Mouse (Mus musculus): ENCODE data around the gene Abca1. TPM values are rescaled to one million over a fixed set of nuclear protein-coding genes. Genes with fewer than 3 reads are reported as not detected.

The Abca1 gene
- polyA plus RNA-seq, 1 experiment from 2014 or later = 6.1 TPM

DNA sequence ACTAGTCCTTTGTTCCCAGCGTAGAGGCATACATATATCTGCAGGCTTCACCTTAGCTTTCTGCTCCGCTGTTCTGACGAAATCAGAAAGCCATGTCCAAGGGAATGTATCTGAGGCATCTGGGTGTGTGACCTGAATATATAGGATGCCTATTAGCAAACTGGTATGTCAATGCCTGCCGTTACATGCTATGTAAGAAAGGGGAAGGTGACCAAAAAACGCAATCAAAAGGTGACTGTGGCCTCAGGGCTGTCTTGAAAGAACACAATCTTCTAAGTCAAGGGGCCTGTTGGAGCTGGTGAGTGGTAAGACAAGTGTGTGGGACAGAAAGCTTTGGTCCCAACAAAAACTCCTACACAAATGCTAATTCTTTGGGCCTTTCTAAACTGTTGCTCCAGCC, 28.2 kb downstream of the Abca1 start:
- no peak overlapping the region for H3K4me3 ChIP-seq
- H3K36me3 ChIP-seq (ENCODE audit: poor library complexity, severe bottlenecking) = peaks cover 38% of the 10 kb centered on the region
- no peaks in the 10 kb centered on the region for H3K9me3 ChIP-seq (replicated peaks)
- no peak overlapping the region for H3K27ac ChIP-seq
- WGBS = 94% methylated on average over 5 of the region's 5 CpGs
- no peaks in the 10 kb centered on the region for H3K4me1 ChIP-seq
- no peak overlapping the region for H3K9ac ChIP-seq
- no peak overlapping the region for H3K4me2 ChIP-seq
- no peak for ATAC-seq
- no peaks in the 10 kb centered on the region for H3K27me3 ChIP-seq

GRCm38 (mm10) chr4:53130622-53131517, 28.8 kb downstream of the Abca1 start:
- WGBS = 49% methylated on average over 6 of the region's 6 CpGs
- H3K27me3 ChIP-seq = no peaks in the 10 kb centered on the region
- no peaks in the 10 kb centered on the region for H3K4me1 ChIP-seq
- no peaks in the 10 kb centered on the region for H3K9me3 ChIP-seq (replicated peaks)
- H3K9ac ChIP-seq = no peak overlapping the region
- peaks cover 43% of the 10 kb centered on the region for H3K36me3 ChIP-seq (ENCODE audit: poor library complexity, severe bottlenecking)
- no peak overlapping the region for H3K4me2 ChIP-seq
- no peak overlapping the region for H3K4me3 ChIP-seq
- H3K27ac ChIP-seq = no peak overlapping the region
- ATAC-seq = no peak

- no peak overlapping the region for H3K27ac ChIP-seq
- H3K4me3 ChIP-seq = no peak overlapping the region
- WGBS = 91% methylated on average over 11 of the region's 11 CpGs
- H3K4me2 ChIP-seq = no peak overlapping the region
- H3K9me3 ChIP-seq (replicated peaks) = no peaks in the 10 kb centered on the region
- peaks cover 43% of the 10 kb centered on the region for H3K36me3 ChIP-seq (ENCODE audit: poor library complexity, severe bottlenecking)
- no peaks in the 10 kb centered on the region for H3K4me1 ChIP-seq
- no peaks in the 10 kb centered on the region for H3K27me3 ChIP-seq
- ATAC-seq = no peak
- H3K9ac ChIP-seq = no peak overlapping the region
Observed at GRCm38 (mm10) chr4:53129716-53130301, 29.9 kb downstream of the Abca1 start.

DNA sequence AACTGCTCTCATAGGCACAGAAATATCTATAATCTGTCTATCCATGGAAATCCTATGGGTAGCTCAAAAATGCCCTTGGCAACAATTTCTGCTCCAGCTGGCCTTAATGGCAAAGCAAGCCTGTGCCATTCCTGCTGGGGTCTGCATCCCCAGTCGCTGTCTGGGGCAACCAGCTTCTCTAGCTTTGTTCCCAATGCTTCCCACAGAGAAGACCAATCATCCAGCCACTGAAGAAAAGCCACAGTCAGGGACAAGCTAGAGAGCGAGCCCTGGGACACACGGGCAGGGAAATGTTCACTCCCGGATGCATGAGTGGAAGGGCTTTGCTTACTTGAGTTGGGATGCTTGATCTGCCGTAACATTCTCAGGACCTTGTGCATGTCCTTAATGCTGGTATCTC, 32.4 kb downstream of the Abca1 start:
- Histone ChIP-seq H3K9me3 (replicated peaks) (no peaks in the 10 kb centered on the region), H3K4me3 (no peak overlapping the region), H3K27ac (no peak overlapping the region), H3K4me1 (peaks cover 3% of the 10 kb centered on the region; the same call in 1 of the 2 replicates), H3K9ac (no peak overlapping the region), H3K4me2 (no peak overlapping the region), H3K36me3 (ENCODE audit: poor library complexity, severe bottlenecking) (peaks cover 42% of the 10 kb centered on the region), H3K27me3 (no peaks in the 10 kb centered on the region)
- WGBS = 84% methylated on average over 5 of the region's 5 CpGs
- no peak for ATAC-seq

DNA sequence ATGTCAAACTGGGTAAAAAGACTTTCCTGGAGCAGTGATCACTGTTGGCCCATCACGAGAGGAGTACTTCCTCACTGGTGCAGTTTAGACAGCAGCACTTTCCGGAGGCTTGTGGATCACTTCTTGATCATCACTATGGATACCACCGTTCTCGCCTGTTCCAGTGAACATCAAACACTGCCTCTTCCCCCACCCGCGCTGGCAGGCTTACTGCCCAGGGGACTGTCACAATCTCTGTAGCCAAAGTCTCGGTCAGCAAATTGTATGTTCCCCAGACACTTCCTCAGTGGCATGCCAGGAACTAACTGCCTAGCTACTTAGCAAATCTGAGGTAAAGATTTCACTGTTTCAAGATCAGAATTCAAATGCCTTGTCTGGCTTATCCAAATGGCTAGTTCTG, 32.9 kb downstream of the Abca1 start:
- no peaks in the 10 kb centered on the region for H3K9me3 ChIP-seq (replicated peaks)
- 91% methylated on average over 7 of the region's 7 CpGs for WGBS
- no peak overlapping the region for H3K27ac ChIP-seq
- no peak overlapping the region for H3K4me3 ChIP-seq
- no peak overlapping the region for H3K4me2 ChIP-seq
- H3K9ac ChIP-seq = no peak overlapping the region
- H3K36me3 ChIP-seq (ENCODE audit: poor library complexity, severe bottlenecking) = peaks cover 40% of the 10 kb centered on the region
- peaks cover 5% of the 10 kb centered on the region; the same call in 1 of the 2 replicates for H3K4me1 ChIP-seq
- ATAC-seq = no peak
- H3K27me3 ChIP-seq = no peaks in the 10 kb centered on the region

DNA sequence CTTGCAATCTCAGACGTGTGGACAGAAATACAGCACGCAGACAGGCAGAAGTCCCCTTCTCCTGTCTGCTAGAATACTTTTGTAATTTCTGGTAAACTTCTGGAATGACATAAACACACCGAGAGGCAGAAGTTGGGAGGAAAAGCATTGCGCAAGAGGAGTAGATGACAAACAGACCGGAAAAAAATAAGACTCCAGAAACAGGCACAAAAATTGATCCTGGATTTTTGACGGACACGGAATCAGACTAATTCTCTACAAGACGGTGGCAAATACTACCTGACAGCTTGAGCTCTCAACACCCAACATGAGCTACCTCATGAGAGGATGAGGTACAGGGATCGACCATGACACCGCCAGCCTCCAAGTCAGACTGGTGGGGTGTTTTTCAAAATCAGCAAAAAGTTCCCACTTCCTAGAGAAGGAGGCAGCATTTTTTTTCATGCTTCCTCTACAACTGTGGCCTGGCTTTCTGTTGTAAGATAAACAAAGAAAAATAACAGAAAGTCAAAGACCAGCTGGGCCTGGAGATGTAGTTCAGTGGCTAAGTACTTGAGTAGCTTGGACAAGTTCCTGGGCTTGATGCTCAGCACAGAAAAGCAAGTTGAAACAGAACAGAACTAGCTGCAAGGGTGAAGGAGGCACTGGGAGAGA, 34.7 kb downstream of the Abca1 start:
- Histone ChIP-seq H3K9me3 (replicated peaks) (no peaks in the 10 kb centered on the region), H3K4me2 (no peak overlapping the region), H3K4me1 (peaks cover 5% of the 10 kb centered on the region; the same call in 1 of the 2 replicates), H3K9ac (no peak overlapping the region), H3K36me3 (ENCODE audit: poor library complexity, severe bottlenecking) (peaks cover 27% of the 10 kb centered on the region), H3K4me3 (no peak overlapping the region), H3K27ac (no peak overlapping the region), H3K27me3 (no peaks in the 10 kb centered on the region)
- WGBS = 91% methylated on average over 10 of the region's 10 CpGs
- ATAC-seq = no peak

DNA sequence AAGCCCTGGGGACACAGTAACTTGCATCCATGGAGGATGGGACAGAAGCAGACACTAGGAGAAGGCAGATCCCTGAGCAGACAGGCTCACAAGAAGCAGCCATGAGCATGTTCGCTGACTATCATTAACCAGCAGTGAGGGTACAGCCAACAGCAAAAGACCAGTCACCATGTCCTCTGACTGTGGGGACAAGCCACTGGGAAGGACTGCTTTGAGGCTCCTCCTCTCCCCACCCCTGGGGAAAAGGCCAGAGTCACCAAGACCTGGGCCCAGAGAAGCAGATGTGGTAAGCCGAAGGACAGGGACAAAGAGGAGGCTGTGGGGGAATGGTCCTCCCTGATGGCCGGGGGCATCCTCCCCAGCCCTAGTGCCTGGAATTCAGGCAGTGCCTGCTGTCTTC, 37.4 kb downstream of the Abca1 start:
- Histone ChIP-seq H3K4me2 (no peak overlapping the region), H3K36me3 (ENCODE audit: poor library complexity, severe bottlenecking) (peaks cover 13% of the 10 kb centered on the region), H3K9me3 (replicated peaks) (no peaks in the 10 kb centered on the region), H3K27ac (no peak overlapping the region), H3K4me3 (no peak overlapping the region), H3K4me1 (peaks cover 7% of the 10 kb centered on the region; the same call in 1 of the 2 replicates), H3K27me3 (no peaks in the 10 kb centered on the region), H3K9ac (no peak overlapping the region)
- WGBS = 90% methylated on average over 3 of the region's 3 CpGs
- ATAC-seq = no peak

GRCm38 (mm10) chr4:53121516-53122227, 38.0 kb downstream of the Abca1 start:
- Histone ChIP-seq H3K27me3 (no peaks in the 10 kb centered on the region), H3K4me2 (no peak overlapping the region), H3K9ac (no peak overlapping the region), H3K4me1 (peaks cover 13% of the 10 kb centered on the region), H3K27ac (no peak overlapping the region), H3K4me3 (no peak overlapping the region), H3K36me3 (ENCODE audit: poor library complexity, severe bottlenecking) (peaks cover 6% of the 10 kb centered on the region), H3K9me3 (replicated peaks) (no peaks in the 10 kb centered on the region)
- ATAC-seq = 0 out of 2 replicates have a peak, but pooled peaks have one; percentile 34
- 61% methylated on average over 7 of the region's 7 CpGs for WGBS

DNA sequence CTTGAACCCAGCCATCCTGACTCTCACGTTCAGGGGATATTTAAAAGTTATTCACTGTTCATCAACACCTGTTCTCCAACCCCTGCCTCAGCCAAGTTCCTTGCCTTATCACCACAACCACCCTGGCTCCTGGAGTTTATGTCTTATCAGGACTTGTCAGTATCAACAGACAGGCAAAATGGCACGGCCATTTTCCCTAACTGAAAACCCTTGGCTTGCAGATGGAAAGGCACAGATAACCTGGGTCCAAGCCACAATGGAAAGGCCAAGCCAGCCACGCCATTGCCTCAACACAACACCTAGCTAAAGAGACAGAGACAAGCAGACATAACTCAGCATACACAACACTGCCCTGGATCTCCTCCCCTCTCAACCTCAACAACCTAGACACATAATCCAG, 38.6 kb downstream of the Abca1 start:
- Histone ChIP-seq H3K27me3 (no peaks in the 10 kb centered on the region), H3K36me3 (ENCODE audit: poor library complexity, severe bottlenecking) (peaks cover under 1% of the 10 kb centered on the region; the same call in 1 of the 2 replicates), H3K9me3 (replicated peaks) (no peaks in the 10 kb centered on the region), H3K4me1 (peaks cover 19% of the 10 kb centered on the region), H3K9ac (no peak overlapping the region), H3K4me3 (no peak overlapping the region), H3K27ac (no peak overlapping the region), H3K4me2 (no peak overlapping the region)
- WGBS = 88% methylated on average over 3 of the region's 3 CpGs
- no peak for ATAC-seq

DNA sequence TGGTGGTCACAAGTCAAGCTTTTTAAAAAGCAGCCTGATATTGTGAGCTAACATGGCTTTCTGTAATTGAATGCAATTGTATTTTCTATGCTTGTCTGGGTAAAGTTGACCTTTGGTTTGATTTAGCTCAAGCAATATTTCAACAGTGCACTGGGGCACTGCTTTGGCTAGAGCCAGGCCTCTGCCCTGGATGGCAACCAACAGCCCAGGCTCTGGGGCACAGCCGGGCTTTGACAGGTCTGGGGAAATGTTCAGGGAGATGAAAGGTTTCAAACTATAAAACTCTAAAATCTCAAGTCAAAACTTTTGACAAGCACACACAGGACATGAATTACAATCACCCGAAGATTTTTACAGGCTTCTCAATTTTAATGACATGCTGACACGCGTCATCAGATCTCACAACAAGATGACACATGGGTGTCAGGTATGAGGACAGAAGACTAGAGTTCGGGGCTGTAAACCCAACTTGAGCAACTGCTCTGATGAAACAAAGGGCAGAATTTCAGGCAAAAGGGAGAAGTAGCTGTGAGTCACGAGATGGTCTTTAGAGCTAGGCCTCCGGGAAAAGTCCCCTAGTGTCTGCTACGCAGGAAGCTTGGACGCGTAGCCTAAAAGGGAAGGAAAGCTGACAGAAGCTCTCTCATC, 39.5 kb downstream of the Abca1 start:
- Histone ChIP-seq H3K9me3 (replicated peaks) (no peaks in the 10 kb centered on the region), H3K4me2 (no peak overlapping the region), H3K36me3 (ENCODE audit: poor library complexity, severe bottlenecking) (no peaks in the 10 kb centered on the region), H3K4me3 (no peak overlapping the region), H3K27ac (no peak overlapping the region), H3K9ac (no peak overlapping the region), H3K4me1 (peaks cover 24% of the 10 kb centered on the region), H3K27me3 (no peaks in the 10 kb centered on the region)
- WGBS = 86% methylated on average over 10 of the region's 10 CpGs
- ATAC-seq = no peak

DNA sequence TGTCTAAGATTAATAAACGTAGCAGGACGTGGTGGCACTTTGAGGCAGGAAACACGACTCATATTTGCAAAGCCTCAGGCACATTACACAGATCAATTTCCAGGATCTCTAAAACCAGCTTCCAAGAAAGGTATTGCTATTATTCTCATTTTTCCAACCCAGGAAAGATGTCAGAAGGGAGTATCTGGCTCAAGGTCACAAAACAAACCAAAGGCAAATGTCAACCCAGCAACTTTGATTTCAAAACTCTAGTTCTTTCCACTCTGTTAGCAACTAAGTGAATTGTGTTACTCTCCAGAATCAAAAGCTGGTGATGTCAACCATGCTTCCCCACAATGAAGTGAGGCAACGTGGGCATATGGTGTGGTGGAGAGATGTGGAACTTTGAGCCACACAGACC, 41.1 kb downstream of the Abca1 start:
- Histone ChIP-seq H3K4me2 (no peak overlapping the region), H3K36me3 (ENCODE audit: poor library complexity, severe bottlenecking) (no peaks in the 10 kb centered on the region), H3K4me1 (peaks cover 24% of the 10 kb centered on the region), H3K9ac (no peak overlapping the region), H3K27ac (no peak overlapping the region), H3K27me3 (no peaks in the 10 kb centered on the region), H3K4me3 (no peak overlapping the region), H3K9me3 (replicated peaks) (no peaks in the 10 kb centered on the region)
- no peak for ATAC-seq
- WGBS = 83% methylated on average over 4 of the region's 4 CpGs

Measured in forebrain, embryonic 13.5 days (tissue).